Mouse (Mus musculus) bone marrow, adult 2 months (tissue): ENCODE data around the gene Rtp4. TPM values are rescaled to one million over a fixed set of nuclear protein-coding genes. Genes with fewer than 3 reads are reported as not detected.

Source experiments
- H3K27ac ChIP-seq: fragments of 200-500 bp; 2 replicates; pipeline ENCODE4 v1.5.1; 2012; ENCODE audit warnings: low read depth, mild to moderate bottlenecking, control low read depth, inconsistent platforms, low read length; ENCODE audit not compliant: control insufficient read depth, poor library complexity, insufficient read depth
- H3K4me1 ChIP-seq: fragments of 200-500 bp; 2 replicates; pipeline ENCODE4 v1.6.1; 2011; ENCODE audit warnings: low read length; ENCODE audit not compliant: control insufficient read depth, insufficient read depth
- H3K4me3 ChIP-seq: fragments of 200-500 bp; replicated peaks from 2 replicates; pipeline ENCODE3; 2011; ENCODE audit warnings: mild to moderate bottlenecking, low read depth, low read length, control low read depth; ENCODE audit not compliant: control insufficient read depth
- CTCF ChIP-seq: fragments of 200-500 bp; IDR thresholded peaks from 2 replicates; pipeline ENCODE4 v1.5.1; 2011; ENCODE audit warnings: low read length, control low read depth; ENCODE audit not compliant: control insufficient read depth, insufficient read depth
- POLR2A ChIP-seq: fragments of 200-500 bp; IDR thresholded peaks from 2 replicates; pipeline ENCODE4 v1.6.1; 2011; ENCODE audit warnings: low read depth, mild to moderate bottlenecking, control low read depth, low read length, borderline replicate concordance; ENCODE audit not compliant: control insufficient read depth
- WGBS: fragments of 180-500 bp; shearing (Covaris S2); methylation state at CpG from one replicate; pipeline ENCODE4 v1.1.7; 2018; 5-methylcytosine and 5-hydroxymethylcytosine counted together
- polyA plus RNA-seq: library from polyadenylated mRNA; stranded (reverse); fragments of >200 nt; gene quantifications from 2 replicates; pipeline ENCODE4 v1.2.4, GENCODE M21; 2011; ENCODE audit warnings: low replicate concordance; ENCODE audit not compliant: missing spikeins, insufficient read depth, insufficient read length

Gene Rtp4
- polyA plus RNA-seq, 1 experiment, result 25.6 TPM

GRCm38 (mm10) chr16:23483292-23483691, 36.8 kb upstream of the Rtp4 start:
- 81% methylated on average over 10 of the region's 10 CpGs for WGBS
- no peak for TF ChIP-seq POLR2A
- TF ChIP-seq CTCF, result no peak
- no peak overlapping the region for H3K4me3 ChIP-seq
- no peak overlapping the region for H3K27ac ChIP-seq
- H3K4me1 ChIP-seq, result no peaks in the 10 kb centered on the region

GRCm38 (mm10) chr16:23492783-23493182, 27.3 kb upstream of the Rtp4 start:
- 56% methylated on average over 4 of the region's 4 CpGs for WGBS
- TF ChIP-seq CTCF, result no peak
- no peak for TF ChIP-seq POLR2A
- Histone ChIP-seq H3K4me1 (no peaks in the 10 kb centered on the region), H3K27ac (no peak overlapping the region), H3K4me3 (no peak overlapping the region)

GRCm38 (mm10) chr16:23496245-23496924, 23.7 kb upstream of the Rtp4 start:
- 69% methylated on average over 8 of the region's 8 CpGs for WGBS

GRCm38 (mm10) chr16:23497440-23497839, 22.7 kb upstream of the Rtp4 start:
- WGBS, result 53% methylated on average over 3 of the region's 3 CpGs
- H3K4me3 ChIP-seq, result no peak overlapping the region
- TF ChIP-seq POLR2A (no peak), CTCF (no peak)
- no peak overlapping the region for H3K27ac ChIP-seq
- no peaks in the 10 kb centered on the region; the same call in 1 of the 2 replicates for H3K4me1 ChIP-seq

More at GRCm38 (mm10) chr16:23496245-23496924, 23.7 kb upstream of the Rtp4 start:
- Histone ChIP-seq H3K27ac (no peak overlapping the region), H3K4me3 (no peak overlapping the region), H3K4me1 (no peaks in the 10 kb centered on the region; the same call in 1 of the 2 replicates)
- TF ChIP-seq POLR2A (no peak), CTCF (no peak)

DNA sequence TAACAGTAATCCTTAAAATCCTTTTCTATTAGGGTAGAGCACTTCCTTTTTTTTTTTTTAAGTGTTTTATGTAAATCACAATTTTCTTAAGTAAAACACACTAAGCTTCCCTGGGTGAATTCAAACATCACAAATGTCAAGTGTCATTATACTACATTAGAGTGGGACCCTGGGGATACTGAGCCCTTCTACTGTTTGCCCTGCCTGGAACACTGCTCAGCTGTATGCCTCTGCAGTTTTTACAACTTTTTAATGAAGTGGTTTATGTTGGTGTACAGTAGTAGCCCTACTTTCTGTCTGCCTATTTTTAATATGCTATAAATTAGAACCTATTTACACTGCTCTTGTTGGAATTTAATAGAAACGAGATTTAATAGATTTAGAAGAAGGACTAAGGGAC, 22.2 kb upstream of the Rtp4 start:
- Histone ChIP-seq H3K27ac (no peak overlapping the region), H3K4me1 (no peaks in the 10 kb centered on the region; the same call in 1 of the 2 replicates), H3K4me3 (no peak overlapping the region)
- WGBS, result 62% methylated on average over 1 of the region's 1 CpGs
- TF ChIP-seq CTCF (no peak), POLR2A (no peak)

DNA sequence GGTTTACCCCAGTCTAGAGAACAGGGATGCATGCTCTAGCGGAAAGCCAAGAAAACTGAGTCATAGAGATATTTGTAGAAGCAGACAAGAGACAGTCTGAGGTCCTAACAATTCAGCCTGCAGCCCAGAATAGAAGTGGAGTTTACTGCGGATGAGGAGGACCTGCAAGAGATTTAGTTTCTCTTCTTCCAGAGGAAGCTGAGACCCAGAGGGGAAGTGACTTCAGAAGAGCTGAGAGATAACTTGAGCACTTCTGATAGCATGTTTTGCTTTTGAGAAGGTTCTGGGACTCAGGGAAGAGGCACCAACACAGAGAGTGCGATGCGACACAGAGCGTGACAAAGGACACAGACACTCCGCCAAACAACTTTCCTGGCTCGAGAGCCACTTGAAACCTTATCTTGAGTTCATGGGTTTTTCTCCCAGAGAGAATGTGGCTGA, 21.4 kb upstream of the Rtp4 start:
- H3K27ac ChIP-seq, result no peak overlapping the region
- H3K4me3 ChIP-seq, result no peak overlapping the region
- TF ChIP-seq POLR2A (no peak), CTCF (no peak)
- 61% methylated on average over 7 of the region's 7 CpGs for WGBS
- H3K4me1 ChIP-seq, result no peaks in the 10 kb centered on the region; the same call in 1 of the 2 replicates

GRCm38 (mm10) chr16:23500558-23500957, 19.5 kb upstream of the Rtp4 start:
- no peak overlapping the region for H3K4me3 ChIP-seq
- no peaks in the 10 kb centered on the region; the same call in 1 of the 2 replicates for H3K4me1 ChIP-seq

GRCm38 (mm10) chr16:23501288-23501687, 18.8 kb upstream of the Rtp4 start:
- Histone ChIP-seq H3K4me3 (no peak overlapping the region), H3K27ac (no peak overlapping the region), H3K4me1 (no peaks in the 10 kb centered on the region; the same call in 1 of the 2 replicates)
- WGBS, result 71% methylated on average over 2 of the region's 2 CpGs
- TF ChIP-seq CTCF, result no peak
- no peak for TF ChIP-seq POLR2A

More at GRCm38 (mm10) chr16:23500558-23500957, 19.5 kb upstream of the Rtp4 start:
- 52% methylated on average over 5 of the region's 5 CpGs for WGBS
- TF ChIP-seq POLR2A (no peak), CTCF (no peak)
- H3K27ac ChIP-seq, result no peak overlapping the region

DNA sequence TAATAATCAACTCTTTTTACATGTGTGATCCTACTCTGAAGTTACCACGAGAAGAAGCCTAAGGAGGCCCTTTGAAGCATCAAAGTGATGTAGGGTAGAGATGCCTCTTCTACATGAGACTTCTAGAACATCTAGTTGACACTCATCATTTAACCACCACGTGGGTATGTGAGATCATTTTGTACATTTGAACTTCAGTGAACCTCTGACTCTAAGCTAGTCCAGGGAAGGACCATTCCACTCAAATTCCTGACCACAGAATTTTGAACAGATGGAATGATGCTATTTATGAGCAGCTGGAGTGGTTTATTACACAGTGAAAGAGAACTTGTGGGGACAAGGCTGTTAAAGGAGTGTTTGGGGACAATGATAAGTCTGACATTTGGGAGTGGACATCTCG, 17.6 kb upstream of the Rtp4 start:
- Histone ChIP-seq H3K27ac (no peak overlapping the region), H3K4me3 (no peak overlapping the region), H3K4me1 (no peaks in the 10 kb centered on the region; the same call in 1 of the 2 replicates)
- TF ChIP-seq POLR2A (no peak), CTCF (no peak)
- WGBS, result 62% methylated on average over 3 of the region's 3 CpGs
